Mouse (Mus musculus): ENCODE results near the gene Dnaic1. TPM values are rescaled to one million over a fixed set of nuclear protein-coding genes. Genes with fewer than 3 reads are reported as not detected.

Dnaic1 gene
- polyA plus RNA-seq, 1 experiment from 2014 or later: 2.3 TPM

GRCm38 (mm10) chr4:41615661-41616599 lies 46.4 kb downstream of the Dnaic1 start:
- no peak overlapping the region for H3K9ac ChIP-seq (replicated peaks)
- H3K4me2 ChIP-seq (replicated peaks): no peak overlapping the region
- peaks cover 55% of the 10 kb centered on the region for H3K4me1 ChIP-seq
- H3K4me3 ChIP-seq: no peak overlapping the region
- peaks cover 41% of the 10 kb centered on the region for H3K27me3 ChIP-seq
- peak; percentile 39; the same call in 1 of the 2 replicates for ATAC-seq (ENCODE audit: low FRiP score, low read depth)
- no peaks in the 10 kb centered on the region for H3K9me3 ChIP-seq
- H3K27ac ChIP-seq (replicated peaks): no peak overlapping the region
- WGBS: 65% methylated on average over 9 of the region's 9 CpGs
- no peaks in the 10 kb centered on the region for H3K36me3 ChIP-seq

DNA sequence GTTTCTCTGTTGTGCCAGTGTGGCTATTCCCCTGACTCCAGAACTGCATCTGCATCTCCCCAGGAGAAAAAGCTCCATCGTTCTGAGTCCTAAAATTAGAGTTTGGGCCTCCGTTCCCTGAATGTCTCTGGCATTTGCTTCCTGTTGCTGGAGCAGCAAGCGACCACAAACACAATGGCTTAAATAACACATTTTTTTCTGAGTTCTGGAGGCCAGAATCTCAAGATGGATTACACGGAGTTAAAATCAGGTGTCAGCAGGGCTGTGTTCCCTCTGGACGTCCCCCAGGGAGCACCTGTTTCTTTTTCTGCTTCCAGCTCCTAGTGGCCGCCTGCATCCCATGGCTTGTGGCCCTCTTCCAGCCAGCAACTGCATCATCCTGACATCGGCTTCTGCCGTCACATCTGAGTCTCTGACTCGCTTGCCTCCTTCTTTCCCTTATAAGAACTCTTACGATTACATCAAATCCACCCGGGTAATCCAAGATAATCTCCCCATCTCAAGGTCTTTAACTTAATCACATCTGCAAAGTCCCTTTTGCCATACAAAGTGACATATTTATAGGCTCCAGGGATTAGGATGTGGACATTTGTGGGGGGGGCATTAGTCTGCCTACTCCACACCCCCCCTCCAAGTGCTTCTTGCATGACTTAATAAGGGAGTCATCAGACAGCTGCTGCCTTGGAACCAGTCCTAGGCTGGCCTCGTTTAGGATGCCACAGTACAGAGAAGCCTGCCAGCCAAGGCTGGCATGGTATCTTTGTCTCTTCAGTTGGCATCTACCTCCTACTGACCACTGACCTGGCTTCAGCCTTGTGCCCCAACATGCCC lies 49.6 kb downstream of the Dnaic1 start:
- Histone ChIP-seq H3K27me3 (peaks cover 54% of the 10 kb centered on the region), H3K36me3 (no peaks in the 10 kb centered on the region), H3K4me1 (peaks cover 25% of the 10 kb centered on the region), H3K9me3 (no peaks in the 10 kb centered on the region), H3K27ac (replicated peaks) (no peak overlapping the region), H3K4me3 (no peak overlapping the region), H3K4me2 (replicated peaks) (no peak overlapping the region), H3K9ac (replicated peaks) (no peak overlapping the region)
- no peak for ATAC-seq (ENCODE audit: low FRiP score, low read depth)
- WGBS: 45% methylated on average over 12 of the region's 12 CpGs

GRCm38 (mm10) chr4:41622071-41622470 lies 52.5 kb downstream of the Dnaic1 start:
- 90% methylated on average over 14 of the region's 14 CpGs for WGBS
- Histone ChIP-seq H3K4me2 (replicated peaks) (no peak overlapping the region), H3K9ac (replicated peaks) (no peak overlapping the region), H3K4me1 (peaks cover 16% of the 10 kb centered on the region), H3K27me3 (peaks cover 51% of the 10 kb centered on the region), H3K4me3 (no peak overlapping the region), H3K9me3 (no peaks in the 10 kb centered on the region), H3K36me3 (no peaks in the 10 kb centered on the region), H3K27ac (replicated peaks) (no peak overlapping the region)
- no peak for ATAC-seq (ENCODE audit: low FRiP score, low read depth)

DNA sequence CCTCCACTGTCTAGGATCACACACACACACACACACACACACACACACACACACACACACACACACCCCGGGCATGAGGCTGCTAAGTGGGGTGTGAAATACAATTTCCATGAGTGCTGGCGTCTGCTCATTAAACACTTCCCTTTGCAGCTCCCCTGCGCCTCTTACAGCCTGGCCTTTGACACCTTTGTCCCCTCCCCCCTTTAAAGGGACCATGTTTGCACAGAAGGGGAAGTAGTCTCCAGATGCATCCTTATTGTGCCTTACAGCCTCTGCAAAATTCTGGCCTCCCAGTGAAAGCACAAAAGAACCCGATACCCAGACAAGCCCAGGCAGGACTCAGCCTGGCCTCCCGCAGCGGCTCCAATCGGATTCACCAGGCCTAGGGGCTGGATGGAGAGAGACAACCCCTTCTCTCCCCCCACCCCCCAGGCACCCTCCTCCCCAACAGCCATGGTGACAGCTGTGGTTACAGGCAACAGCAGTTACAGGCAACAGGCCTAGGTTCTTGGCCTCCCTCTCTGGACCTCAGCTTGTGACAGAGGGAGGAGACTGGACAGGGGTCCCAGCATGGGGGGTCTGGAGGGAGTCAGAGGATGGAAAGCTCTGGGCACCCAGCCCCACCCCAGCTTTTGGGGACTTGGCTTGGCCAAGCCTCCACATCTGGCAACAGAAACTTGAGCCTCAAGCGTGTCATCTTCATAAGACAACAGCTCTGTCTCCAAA lies 58.8 kb downstream of the Dnaic1 start:
- H3K27ac ChIP-seq (replicated peaks): peak overlapping the region; percentile 79
- H3K36me3 ChIP-seq: no peaks in the 10 kb centered on the region
- H3K4me3 ChIP-seq: no peak overlapping the region
- 4% methylated on average over 8 of the region's 8 CpGs for WGBS
- peaks cover 52% of the 10 kb centered on the region for H3K4me1 ChIP-seq
- H3K4me2 ChIP-seq (replicated peaks): 0 out of 2 replicates have a peak overlapping the region, but pooled peaks have one; percentile 12
- peak; percentile 70 for ATAC-seq (ENCODE audit: low FRiP score, low read depth)
- H3K9me3 ChIP-seq: no peaks in the 10 kb centered on the region
- peak overlapping the region; percentile 4; the same call in 1 of the 2 replicates for H3K9ac ChIP-seq (replicated peaks)
- H3K27me3 ChIP-seq: peaks cover 34% of the 10 kb centered on the region

GRCm38 (mm10) chr4:41630196-41630595 lies 60.6 kb downstream of the Dnaic1 start:
- Histone ChIP-seq H3K4me1 (peaks cover 57% of the 10 kb centered on the region), H3K27me3 (peaks cover 19% of the 10 kb centered on the region; the same call in 1 of the 2 replicates), H3K4me3 (no peak overlapping the region), H3K9me3 (no peaks in the 10 kb centered on the region), H3K9ac (replicated peaks) (no peak overlapping the region), H3K36me3 (no peaks in the 10 kb centered on the region), H3K4me2 (replicated peaks) (no peak overlapping the region), H3K27ac (replicated peaks) (peak overlapping the region; percentile 75; the same call in 1 of the 2 replicates)
- 25% methylated on average over 6 of the region's 6 CpGs for WGBS
- peak; percentile 20; the same call in 1 of the 2 replicates for ATAC-seq (ENCODE audit: low FRiP score, low read depth)

DNA sequence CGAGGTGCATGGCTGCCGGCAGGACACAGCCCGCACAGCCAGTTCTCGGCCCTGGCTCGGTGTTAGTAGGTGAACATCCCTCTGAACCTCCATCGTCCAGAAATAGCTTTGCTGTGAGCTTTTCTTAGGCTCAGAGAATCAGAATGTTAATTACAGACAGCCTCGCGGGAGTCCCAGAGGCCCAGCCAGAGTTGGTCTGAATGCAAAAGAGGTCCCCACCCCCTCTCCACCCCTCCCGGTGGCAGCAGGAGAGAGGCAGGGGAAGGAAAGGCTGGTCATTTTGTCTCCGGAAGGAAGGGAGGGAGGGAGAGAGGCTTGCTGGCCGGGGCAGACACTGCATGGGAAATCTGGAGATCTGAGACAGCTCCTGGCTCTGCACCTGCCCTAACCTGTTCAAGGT lies 61.8 kb downstream of the Dnaic1 start:
- ATAC-seq (ENCODE audit: low FRiP score, low read depth): peak; percentile 50

DNA sequence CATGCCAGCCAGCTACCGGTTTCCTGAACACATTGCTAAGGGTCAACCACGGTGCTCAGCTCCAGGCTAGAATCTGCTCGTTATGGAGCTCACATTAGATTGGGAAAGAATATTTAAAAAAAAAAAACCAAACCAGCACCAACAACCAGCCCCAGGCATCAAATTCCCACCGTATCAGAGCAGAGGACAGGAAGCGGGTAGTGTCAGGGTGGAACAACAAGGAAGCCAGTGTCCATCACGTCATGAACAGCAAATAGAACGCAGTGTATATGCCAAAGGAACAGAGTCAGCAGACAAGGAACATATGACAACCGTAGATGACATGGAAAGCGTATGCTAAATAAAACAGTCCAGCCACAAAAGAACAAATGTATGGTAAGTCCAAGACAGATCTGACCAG lies 63.4 kb downstream of the Dnaic1 start:
- WGBS: 80% methylated on average over 9 of the region's 9 CpGs
- no peak overlapping the region for H3K27ac ChIP-seq (replicated peaks)
- no peak for ATAC-seq (ENCODE audit: low FRiP score, low read depth)
- peaks cover 18% of the 10 kb centered on the region for H3K27me3 ChIP-seq
- no peak overlapping the region for H3K4me2 ChIP-seq (replicated peaks)
- H3K4me3 ChIP-seq: no peak overlapping the region
- H3K36me3 ChIP-seq: peaks cover 7% of the 10 kb centered on the region; the same call in 1 of the 2 replicates
- no peaks in the 10 kb centered on the region for H3K9me3 ChIP-seq
- H3K9ac ChIP-seq (replicated peaks): no peak overlapping the region
- peaks cover 72% of the 10 kb centered on the region for H3K4me1 ChIP-seq

More for the DNA sequence above, 61.8 kb downstream of the Dnaic1 start:
- Histone ChIP-seq H3K4me3 (no peak overlapping the region), H3K9me3 (no peaks in the 10 kb centered on the region), H3K27ac (replicated peaks) (peak overlapping the region; percentile 75), H3K4me2 (replicated peaks) (peak overlapping the region; percentile 28), H3K4me1 (peaks cover 66% of the 10 kb centered on the region), H3K36me3 (no peaks in the 10 kb centered on the region), H3K27me3 (peaks cover 13% of the 10 kb centered on the region; the same call in 1 of the 2 replicates), H3K9ac (replicated peaks) (no peak overlapping the region)
- 1% methylated on average over 11 of the region's 11 CpGs for WGBS

GRCm38 (mm10) chr4:41634631-41635030 lies 65.1 kb downstream of the Dnaic1 start:
- Histone ChIP-seq H3K4me1 (peaks cover 71% of the 10 kb centered on the region), H3K27me3 (peaks cover 28% of the 10 kb centered on the region), H3K9ac (replicated peaks) (no peak overlapping the region), H3K4me3 (no peak overlapping the region), H3K36me3 (peaks cover 7% of the 10 kb centered on the region; the same call in 1 of the 2 replicates), H3K4me2 (replicated peaks) (no peak overlapping the region), H3K9me3 (no peaks in the 10 kb centered on the region), H3K27ac (replicated peaks) (no peak overlapping the region)
- 42% methylated on average over 8 of the region's 8 CpGs for WGBS
- no peak for ATAC-seq (ENCODE audit: low FRiP score, low read depth)

- Histone ChIP-seq H3K27ac (replicated peaks) (no peak overlapping the region), H3K4me1 (peaks cover 65% of the 10 kb centered on the region), H3K9me3 (no peaks in the 10 kb centered on the region), H3K4me3 (no peak overlapping the region), H3K9ac (replicated peaks) (no peak overlapping the region), H3K4me2 (replicated peaks) (no peak overlapping the region), H3K27me3 (peaks cover 28% of the 10 kb centered on the region), H3K36me3 (peaks cover 7% of the 10 kb centered on the region; the same call in 1 of the 2 replicates)
- 76% methylated on average over 8 of the region's 8 CpGs for WGBS
- no peak for ATAC-seq (ENCODE audit: low FRiP score, low read depth)
These were observed 65.6 kb downstream of the Dnaic1 start for GRCm38 (mm10) chr4:41635224-41635623.

GRCm38 (mm10) chr4:41635906-41636305 lies 66.3 kb downstream of the Dnaic1 start:
- peaks cover 64% of the 10 kb centered on the region for H3K4me1 ChIP-seq
- no peak overlapping the region for H3K9ac ChIP-seq (replicated peaks)
- peaks cover 7% of the 10 kb centered on the region; the same call in 1 of the 2 replicates for H3K36me3 ChIP-seq
- H3K27me3 ChIP-seq: peaks cover 28% of the 10 kb centered on the region
- WGBS: 59% methylated on average over 2 of the region's 2 CpGs
- H3K4me2 ChIP-seq (replicated peaks): no peak overlapping the region; the same call in 1 of the 2 replicates
- no peak overlapping the region for H3K4me3 ChIP-seq
- H3K9me3 ChIP-seq: no peaks in the 10 kb centered on the region
- no peak for ATAC-seq (ENCODE audit: low FRiP score, low read depth)
- H3K27ac ChIP-seq (replicated peaks): peak overlapping the region; percentile 54

DNA sequence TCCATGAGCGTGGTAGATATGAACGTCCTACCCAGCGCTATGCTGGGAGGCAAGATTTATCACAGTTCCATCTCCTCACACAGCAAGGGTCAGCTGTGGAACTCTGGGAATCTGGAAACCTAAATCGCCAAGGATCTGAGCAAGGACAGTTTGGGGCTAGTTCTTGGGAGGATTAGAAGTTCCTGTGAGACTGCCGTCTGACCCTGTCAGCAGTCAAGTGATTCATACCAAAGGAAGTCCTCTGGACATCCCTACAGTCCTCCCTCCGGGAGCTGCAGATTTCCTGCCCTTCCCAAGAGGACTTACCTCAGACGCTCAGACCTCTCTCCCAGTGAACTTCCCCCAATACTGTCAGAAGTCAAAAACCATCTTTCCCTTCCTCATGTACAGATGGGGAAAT lies 66.8 kb downstream of the Dnaic1 start:
- Histone ChIP-seq H3K9ac (replicated peaks) (no peak overlapping the region), H3K36me3 (peaks cover 7% of the 10 kb centered on the region; the same call in 1 of the 2 replicates), H3K27me3 (peaks cover 28% of the 10 kb centered on the region), H3K4me3 (no peak overlapping the region), H3K9me3 (no peaks in the 10 kb centered on the region), H3K4me1 (peaks cover 60% of the 10 kb centered on the region), H3K27ac (replicated peaks) (peak overlapping the region; percentile 54), H3K4me2 (replicated peaks) (no peak overlapping the region)
- 58% methylated on average over 7 of the region's 7 CpGs for WGBS
- ATAC-seq (ENCODE audit: low FRiP score, low read depth): no peak

All from midbrain, embryonic 12.5 days (tissue).